Mouse (Mus musculus): Measurements from ENCODE around the gene Mrgprd. TPM values are rescaled to one million over a fixed set of nuclear protein-coding genes. Genes with fewer than 3 reads are reported as not detected.

Mrgprd gene
- polyA plus RNA-seq, 1 experiment, result not detected

GRCm38 (mm10) chr7:145302488-145303285, 11.9 kb upstream of the Mrgprd start:
- Histone ChIP-seq H3K27ac (ENCODE audit: control insufficient read depth, insufficient read depth, low read depth, low read length) (no peak overlapping the region), H3K36me3 (ENCODE audit: control insufficient read depth, insufficient read depth, low read length) (no peaks in the 10 kb centered on the region)

GRCm38 (mm10) chr7:145304153-145304552, 10.5 kb upstream of the Mrgprd start:
- H3K4me1 ChIP-seq (ENCODE audit: control insufficient read depth, insufficient read depth, low read length), result peaks cover 11% of the 10 kb centered on the region
- TF ChIP-seq CTCF (IDR thresholded peaks at IDR 0.05; ENCODE audit: control insufficient read depth, insufficient read depth, insufficient replicate concordance, low read depth, low read length) (no peak), POLR2A (IDR thresholded peaks at IDR 0.05; ENCODE audit: control insufficient read depth, low read depth, low read length) (no peak)
- H3K27ac ChIP-seq (ENCODE audit: control insufficient read depth, insufficient read depth, low read depth, low read length), result no peak overlapping the region
- no peaks in the 10 kb centered on the region for H3K27me3 ChIP-seq (ENCODE audit: control insufficient read depth, insufficient read depth, low read length)
- no peaks in the 10 kb centered on the region for H3K36me3 ChIP-seq (ENCODE audit: control insufficient read depth, insufficient read depth, low read length)
- no peak overlapping the region for H3K4me3 ChIP-seq (ENCODE audit: control insufficient read depth, low read depth, low read length)

More at GRCm38 (mm10) chr7:145302488-145303285, 11.9 kb upstream of the Mrgprd start:
- H3K27me3 ChIP-seq (ENCODE audit: control insufficient read depth, insufficient read depth, low read length), result no peaks in the 10 kb centered on the region
- no peak overlapping the region for H3K4me3 ChIP-seq (ENCODE audit: control insufficient read depth, low read depth, low read length)
- H3K4me1 ChIP-seq (ENCODE audit: control insufficient read depth, insufficient read depth, low read length), result no peaks in the 10 kb centered on the region; the same call in 1 of the 2 replicates
- no peak for TF ChIP-seq POLR2A (IDR thresholded peaks at IDR 0.05; ENCODE audit: control insufficient read depth, low read depth, low read length)
- no peak for TF ChIP-seq CTCF (IDR thresholded peaks at IDR 0.05; ENCODE audit: control insufficient read depth, insufficient read depth, insufficient replicate concordance, low read depth, low read length)

- Histone ChIP-seq H3K4me3 (ENCODE audit: control insufficient read depth, low read depth, low read length) (no peak overlapping the region; the same call in 1 of the 2 replicates), H3K27me3 (ENCODE audit: control insufficient read depth, insufficient read depth, low read length) (no peaks in the 10 kb centered on the region), H3K27ac (ENCODE audit: control insufficient read depth, insufficient read depth, low read depth, low read length) (no peak overlapping the region), H3K36me3 (ENCODE audit: control insufficient read depth, insufficient read depth, low read length) (no peaks in the 10 kb centered on the region), H3K4me1 (ENCODE audit: control insufficient read depth, insufficient read depth, low read length) (peaks cover 11% of the 10 kb centered on the region)
- TF ChIP-seq POLR2A (IDR thresholded peaks at IDR 0.05; ENCODE audit: control insufficient read depth, low read depth, low read length) (no peak), CTCF (IDR thresholded peaks at IDR 0.05; ENCODE audit: control insufficient read depth, insufficient read depth, insufficient replicate concordance, low read depth, low read length) (no peak)
Observed at GRCm38 (mm10) chr7:145307636-145308035, 7.0 kb upstream of the Mrgprd start.

GRCm38 (mm10) chr7:145308061-145308675, 6.5 kb upstream of the Mrgprd start:
- no peak overlapping the region for H3K27ac ChIP-seq (ENCODE audit: control insufficient read depth, insufficient read depth, low read depth, low read length)
- no peaks in the 10 kb centered on the region for H3K36me3 ChIP-seq (ENCODE audit: control insufficient read depth, insufficient read depth, low read length)
- TF ChIP-seq CTCF (IDR thresholded peaks at IDR 0.05; ENCODE audit: control insufficient read depth, insufficient read depth, insufficient replicate concordance, low read depth, low read length), result no peak
- no peak for TF ChIP-seq POLR2A (IDR thresholded peaks at IDR 0.05; ENCODE audit: control insufficient read depth, low read depth, low read length)
- H3K27me3 ChIP-seq (ENCODE audit: control insufficient read depth, insufficient read depth, low read length), result no peaks in the 10 kb centered on the region
- peak overlapping the region; percentile 40 for H3K4me3 ChIP-seq (ENCODE audit: control insufficient read depth, low read depth, low read length)
- peaks cover 11% of the 10 kb centered on the region for H3K4me1 ChIP-seq (ENCODE audit: control insufficient read depth, insufficient read depth, low read length)

- no peaks in the 10 kb centered on the region for H3K27me3 ChIP-seq (ENCODE audit: control insufficient read depth, insufficient read depth, low read length)
- H3K4me3 ChIP-seq (ENCODE audit: control insufficient read depth, low read depth, low read length), result no peak overlapping the region
- H3K27ac ChIP-seq (ENCODE audit: control insufficient read depth, insufficient read depth, low read depth, low read length), result no peak overlapping the region
- peaks cover 11% of the 10 kb centered on the region for H3K4me1 ChIP-seq (ENCODE audit: control insufficient read depth, insufficient read depth, low read length)
- TF ChIP-seq CTCF (IDR thresholded peaks at IDR 0.05; ENCODE audit: control insufficient read depth, insufficient read depth, insufficient replicate concordance, low read depth, low read length), result no peak
- no peak for TF ChIP-seq POLR2A (IDR thresholded peaks at IDR 0.05; ENCODE audit: control insufficient read depth, low read depth, low read length)
- no peaks in the 10 kb centered on the region for H3K36me3 ChIP-seq (ENCODE audit: control insufficient read depth, insufficient read depth, low read length)
Observed at GRCm38 (mm10) chr7:145308866-145309265, 5.8 kb upstream of the Mrgprd start.

- H3K4me1 ChIP-seq (ENCODE audit: control insufficient read depth, insufficient read depth, low read length), result peaks cover 11% of the 10 kb centered on the region
Observed at GRCm38 (mm10) chr7:145309877-145310276, 4.8 kb upstream of the Mrgprd start.

GRCm38 (mm10) chr7:145310526-145310925, 4.1 kb upstream of the Mrgprd start:
- TF ChIP-seq POLR2A (IDR thresholded peaks at IDR 0.05; ENCODE audit: control insufficient read depth, low read depth, low read length) (no peak), CTCF (IDR thresholded peaks at IDR 0.05; ENCODE audit: control insufficient read depth, insufficient read depth, insufficient replicate concordance, low read depth, low read length) (no peak)
- Histone ChIP-seq H3K27ac (ENCODE audit: control insufficient read depth, insufficient read depth, low read depth, low read length) (no peak overlapping the region), H3K27me3 (ENCODE audit: control insufficient read depth, insufficient read depth, low read length) (no peaks in the 10 kb centered on the region), H3K36me3 (ENCODE audit: control insufficient read depth, insufficient read depth, low read length) (no peaks in the 10 kb centered on the region), H3K4me1 (ENCODE audit: control insufficient read depth, insufficient read depth, low read length) (peaks cover 11% of the 10 kb centered on the region), H3K4me3 (ENCODE audit: control insufficient read depth, low read depth, low read length) (no peak overlapping the region)

More at GRCm38 (mm10) chr7:145309877-145310276, 4.8 kb upstream of the Mrgprd start:
- TF ChIP-seq POLR2A (IDR thresholded peaks at IDR 0.05; ENCODE audit: control insufficient read depth, low read depth, low read length) (no peak), CTCF (IDR thresholded peaks at IDR 0.05; ENCODE audit: control insufficient read depth, insufficient read depth, insufficient replicate concordance, low read depth, low read length) (no peak)
- H3K36me3 ChIP-seq (ENCODE audit: control insufficient read depth, insufficient read depth, low read length), result no peaks in the 10 kb centered on the region
- no peak overlapping the region for H3K27ac ChIP-seq (ENCODE audit: control insufficient read depth, insufficient read depth, low read depth, low read length)
- no peaks in the 10 kb centered on the region for H3K27me3 ChIP-seq (ENCODE audit: control insufficient read depth, insufficient read depth, low read length)
- no peak overlapping the region for H3K4me3 ChIP-seq (ENCODE audit: control insufficient read depth, low read depth, low read length)
